Mouse (Mus musculus): Measurements from ENCODE around the gene Actrt2.

Gene Actrt2

GRCm38 (mm10) chr4:154667767-154668166, at the start of gene Actrt2:
Gene Actrt2, minus strand, starts transcription at chr4:154667867.
- DNase-seq: no peak

- peak in 1 of 2 experiments; percentile 1 for DNase-seq
These were observed 41.9 kb upstream of the Actrt2 start for GRCm38 (mm10) chr4:154709391-154710107.

GRCm38 (mm10) chr4:154708811-154709210, 41.1 kb upstream of the Actrt2 start:
- peak in 1 of 2 experiments; percentile 1 for DNase-seq

GRCm38 (mm10) chr4:154708223-154708622, 40.6 kb upstream of the Actrt2 start:
- DNase-seq: peak in 1 of 2 experiments; percentile 0

- peak in 1 of 2 experiments; percentile 2 for DNase-seq
These were observed 39.9 kb upstream of the Actrt2 start for GRCm38 (mm10) chr4:154707521-154707920.

- DNase-seq: no peak
These were observed 38.8 kb upstream of the Actrt2 start for GRCm38 (mm10) chr4:154706442-154706841.

- peak in 1 of 2 experiments; percentile 0 for DNase-seq
These were observed 38.0 kb upstream of the Actrt2 start for GRCm38 (mm10) chr4:154705681-154706080.

- peak in 1 of 2 experiments; percentile 1 for DNase-seq
These were observed 37.4 kb upstream of the Actrt2 start for GRCm38 (mm10) chr4:154705056-154705455.

- DNase-seq: peak in 1 of 2 experiments; percentile 1
These were observed 36.9 kb upstream of the Actrt2 start for GRCm38 (mm10) chr4:154704591-154704990.

GRCm38 (mm10) chr4:154703426-154704070, 35.9 kb upstream of the Actrt2 start:
- peak in 1 of 2 experiments; percentile 3 for DNase-seq

GRCm38 (mm10) chr4:154702931-154703330, 35.3 kb upstream of the Actrt2 start:
- DNase-seq: peak in 1 of 2 experiments; percentile 1

GRCm38 (mm10) chr4:154702186-154702585, 34.5 kb upstream of the Actrt2 start:
- peak in 1 of 2 experiments; percentile 0 for DNase-seq

GRCm38 (mm10) chr4:154700921-154701412, 33.3 kb upstream of the Actrt2 start:
- peak in 1 of 2 experiments; percentile 1 for DNase-seq

- no peak for DNase-seq
These were observed 32.8 kb upstream of the Actrt2 start for GRCm38 (mm10) chr4:154700436-154700835.

GRCm38 (mm10) chr4:154699236-154699635, 31.6 kb upstream of the Actrt2 start:
- DNase-seq: peak in 1 of 2 experiments; percentile 1

GRCm38 (mm10) chr4:154698631-154699030, 31.0 kb upstream of the Actrt2 start:
- DNase-seq: no peak

GRCm38 (mm10) chr4:154698021-154698590, 30.4 kb upstream of the Actrt2 start:
- peak in 1 of 2 experiments; percentile 1 for DNase-seq

- no peak for DNase-seq
These were observed 29.8 kb upstream of the Actrt2 start for GRCm38 (mm10) chr4:154697476-154697875.

GRCm38 (mm10) chr4:154696552-154696951, 28.9 kb upstream of the Actrt2 start:
- no peak for DNase-seq

- no peak for DNase-seq
These were observed 28.5 kb upstream of the Actrt2 start for GRCm38 (mm10) chr4:154696146-154696545.

GRCm38 (mm10) chr4:154694361-154694760, 26.7 kb upstream of the Actrt2 start:
- no peak for DNase-seq

- DNase-seq: no peak
These were observed 25.8 kb upstream of the Actrt2 start for GRCm38 (mm10) chr4:154693348-154694015.

All from cerebellum, postnatal 10 days (tissue).